ENCODE assay signal across 10 mouse cellular contexts in genomic region chr13:59538661-59539060, GRCm38 (mm10).
"Had no signal": no experiment of that assay in that cellular context is flagged by ENCODE, and none has a peak within 500 bp of the region (broad histone marks: within the 10 kb centered on the region; RNA-seq: fewer than 3 reads in every experiment).

No protein-coding gene starts in this region.

- DNase-seq: lung, embryonic 14.5 days; midbrain, embryonic 14.5 days; retina, postnatal 1 day; right cerebral cortex, adult 18-20 months; right cerebral cortex, postnatal 25 days; right cerebral cortex, postnatal 4 days; spleen, adult 18-20 months; thymus, adult 18-20 months; thymus, postnatal 14 days; thymus, postnatal 36 days had no signal
